Mouse (Mus musculus): ENCODE measurements at regions not wholly inside any gene's neighbourhood (a gene's known extent, or its start where the extent isn't known, plus 50 kb on each side); places are given as distances from the start of the nearest gene placed in this dataset.

- TF ChIP-seq POLR2A (IDR thresholded peaks at IDR 0.05; ENCODE audit: borderline replicate concordance, control insufficient read depth, low read depth, low read length) (no peak), CTCF (IDR thresholded peaks at IDR 0.05; ENCODE audit: control insufficient read depth, insufficient read depth, low read length) (no peak)
- 67% methylated on average over 1 of the region's 1 CpGs for WGBS
- H3K27ac ChIP-seq (ENCODE audit: control insufficient read depth, insufficient read depth, low read depth, low read length, poor library complexity) = no peak overlapping the region
- H3K4me3 ChIP-seq (replicated peaks; ENCODE audit: control insufficient read depth, low read depth, low read length) = no peak overlapping the region
- H3K4me1 ChIP-seq (ENCODE audit: control insufficient read depth, insufficient read depth, low read length) = no peaks in the 10 kb centered on the region
These were observed 53.8 kb upstream of the Tbx18 start for GRCm38 (mm10) chr9:87784872-87785271.

- TF ChIP-seq POLR2A (IDR thresholded peaks at IDR 0.05; ENCODE audit: borderline replicate concordance, control insufficient read depth, low read depth, low read length) (no peak), CTCF (IDR thresholded peaks at IDR 0.05; ENCODE audit: control insufficient read depth, insufficient read depth, low read length) (no peak)
- Histone ChIP-seq H3K4me1 (ENCODE audit: control insufficient read depth, insufficient read depth, low read length) (no peaks in the 10 kb centered on the region), H3K4me3 (replicated peaks; ENCODE audit: control insufficient read depth, low read depth, low read length) (no peak overlapping the region), H3K27ac (ENCODE audit: control insufficient read depth, insufficient read depth, low read depth, low read length, poor library complexity) (no peak overlapping the region)
- WGBS = 71% methylated on average over 2 of the region's 2 CpGs
These were observed 80.7 kb upstream of the Tbx18 start for GRCm38 (mm10) chr9:87811746-87812145.

- Histone ChIP-seq H3K27ac (ENCODE audit: control insufficient read depth, insufficient read depth, low read depth, low read length, poor library complexity) (no peak overlapping the region), H3K4me3 (replicated peaks; ENCODE audit: control insufficient read depth, low read depth, low read length) (no peak overlapping the region), H3K4me1 (ENCODE audit: control insufficient read depth, insufficient read depth, low read length) (no peaks in the 10 kb centered on the region)
- TF ChIP-seq CTCF (IDR thresholded peaks at IDR 0.05; ENCODE audit: control insufficient read depth, insufficient read depth, low read length) (no peak), POLR2A (IDR thresholded peaks at IDR 0.05; ENCODE audit: borderline replicate concordance, control insufficient read depth, low read depth, low read length) (no peak)
- 73% methylated on average over 5 of the region's 5 CpGs for WGBS
These were observed 91.2 kb upstream of the Tbx18 start for GRCm38 (mm10) chr9:87822276-87822675.

GRCm38 (mm10) chr9:87824691-87825230 is 93.7 kb upstream of the Tbx18 start:
- no peaks in the 10 kb centered on the region for H3K4me1 ChIP-seq (ENCODE audit: control insufficient read depth, insufficient read depth, low read length)
- H3K4me3 ChIP-seq (replicated peaks; ENCODE audit: control insufficient read depth, low read depth, low read length) = no peak overlapping the region
- 65% methylated on average over 8 of the region's 8 CpGs for WGBS
- TF ChIP-seq CTCF (IDR thresholded peaks at IDR 0.05; ENCODE audit: control insufficient read depth, insufficient read depth, low read length) (no peak), POLR2A (IDR thresholded peaks at IDR 0.05; ENCODE audit: borderline replicate concordance, control insufficient read depth, low read depth, low read length) (no peak)
- no peak overlapping the region for H3K27ac ChIP-seq (ENCODE audit: control insufficient read depth, insufficient read depth, low read depth, low read length, poor library complexity)

GRCm38 (mm10) chr9:87843898-87844297 is 112.8 kb upstream of the Tbx18 start:
- Histone ChIP-seq H3K4me1 (ENCODE audit: control insufficient read depth, insufficient read depth, low read length) (no peaks in the 10 kb centered on the region), H3K4me3 (replicated peaks; ENCODE audit: control insufficient read depth, low read depth, low read length) (no peak overlapping the region), H3K27ac (ENCODE audit: control insufficient read depth, insufficient read depth, low read depth, low read length, poor library complexity) (no peak overlapping the region)
- WGBS = 75% methylated on average over 6 of the region's 6 CpGs
- no peak for TF ChIP-seq POLR2A (IDR thresholded peaks at IDR 0.05; ENCODE audit: borderline replicate concordance, control insufficient read depth, low read depth, low read length)
- TF ChIP-seq CTCF (IDR thresholded peaks at IDR 0.05; ENCODE audit: control insufficient read depth, insufficient read depth, low read length) = no peak

GRCm38 (mm10) chr9:87844453-87844852 is 113.4 kb upstream of the Tbx18 start:
- no peak overlapping the region for H3K27ac ChIP-seq (ENCODE audit: control insufficient read depth, insufficient read depth, low read depth, low read length, poor library complexity)
- TF ChIP-seq CTCF (IDR thresholded peaks at IDR 0.05; ENCODE audit: control insufficient read depth, insufficient read depth, low read length) = no peak
- TF ChIP-seq POLR2A (IDR thresholded peaks at IDR 0.05; ENCODE audit: borderline replicate concordance, control insufficient read depth, low read depth, low read length) = no peak
- H3K4me3 ChIP-seq (replicated peaks; ENCODE audit: control insufficient read depth, low read depth, low read length) = no peak overlapping the region
- H3K4me1 ChIP-seq (ENCODE audit: control insufficient read depth, insufficient read depth, low read length) = no peaks in the 10 kb centered on the region
- 73% methylated on average over 2 of the region's 2 CpGs for WGBS

- TF ChIP-seq CTCF (IDR thresholded peaks at IDR 0.05; ENCODE audit: control insufficient read depth, insufficient read depth, low read length) = no peak
- TF ChIP-seq POLR2A (IDR thresholded peaks at IDR 0.05; ENCODE audit: borderline replicate concordance, control insufficient read depth, low read depth, low read length) = no peak
- no peak overlapping the region for H3K4me3 ChIP-seq (replicated peaks; ENCODE audit: control insufficient read depth, low read depth, low read length)
- no peak overlapping the region for H3K27ac ChIP-seq (ENCODE audit: control insufficient read depth, insufficient read depth, low read depth, low read length, poor library complexity)
- H3K4me1 ChIP-seq (ENCODE audit: control insufficient read depth, insufficient read depth, low read length) = no peaks in the 10 kb centered on the region
- WGBS = 80% methylated on average over 5 of the region's 5 CpGs
These were observed 117.8 kb upstream of the Tbx18 start for GRCm38 (mm10) chr9:87848882-87849281.

- 79% methylated on average over 1 of the region's 1 CpGs for WGBS
- TF ChIP-seq CTCF (IDR thresholded peaks at IDR 0.05; ENCODE audit: control insufficient read depth, insufficient read depth, low read length) (no peak), POLR2A (IDR thresholded peaks at IDR 0.05; ENCODE audit: borderline replicate concordance, control insufficient read depth, low read depth, low read length) (no peak)
- Histone ChIP-seq H3K4me3 (replicated peaks; ENCODE audit: control insufficient read depth, low read depth, low read length) (no peak overlapping the region), H3K27ac (ENCODE audit: control insufficient read depth, insufficient read depth, low read depth, low read length, poor library complexity) (no peak overlapping the region), H3K4me1 (ENCODE audit: control insufficient read depth, insufficient read depth, low read length) (no peaks in the 10 kb centered on the region)
These were observed 119.1 kb upstream of the Tbx18 start for GRCm38 (mm10) chr9:87850133-87850532.

GRCm38 (mm10) chr9:87861588-87861987 is 130.5 kb upstream of the Tbx18 start:
- H3K4me3 ChIP-seq (replicated peaks; ENCODE audit: control insufficient read depth, low read depth, low read length) = no peak overlapping the region
- WGBS = 53% methylated on average over 1 of the region's 1 CpGs
- no peaks in the 10 kb centered on the region for H3K4me1 ChIP-seq (ENCODE audit: control insufficient read depth, insufficient read depth, low read length)
- TF ChIP-seq CTCF (IDR thresholded peaks at IDR 0.05; ENCODE audit: control insufficient read depth, insufficient read depth, low read length) (no peak), POLR2A (IDR thresholded peaks at IDR 0.05; ENCODE audit: borderline replicate concordance, control insufficient read depth, low read depth, low read length) (no peak)
- H3K27ac ChIP-seq (ENCODE audit: control insufficient read depth, insufficient read depth, low read depth, low read length, poor library complexity) = no peak overlapping the region
